8 mouse cellular contexts compared by ENCODE assay signal in genomic region chr5:106695141-106695540, GRCm38 (mm10). TPM values are rescaled to one million over a fixed set of nuclear protein-coding genes. Genes with fewer than 3 reads are reported as not detected.
DNase-seq lines count a peak whose midpoint lies in the region; ATAC-seq and TF ChIP-seq lines count a peak whose summit lies in the region.

No protein-coding gene starts in this region.

- DNase-seq in embryo, embryonic 10.5 days (ENCODE audit: low spot score) = peak; percentile 18
- DNase-seq in embryo, embryonic 10 days (ENCODE audit: low spot score) = no peak
- DNase-seq in spleen, adult 2 months (ENCODE audit: low read depth in 1 of 2, low spot score in 2 of 2) = no peak
- no peak for DNase-seq in spleen, postnatal 4 days (ENCODE audit: low spot score in 2 of 2)
- DNase-seq in limb, embryonic 14.5 days (ENCODE audit: low spot score) = no peak
- DNase-seq in spleen, adult 12 weeks (ENCODE audit: low spot score) = no peak
- DNase-seq in thymus, adult 18-20 months = no peak

- H3K4me3 ChIP-seq in spleen, adult 2 months (ENCODE audit: extremely low read depth, insufficient read depth, insufficient read length) = peak overlapping the region; percentile 78; the same call in 1 of the 2 replicates
- H3K4me3 ChIP-seq in limb, embryonic 14.5 days (replicated peaks; ENCODE audit: low read length) = peak overlapping the region; percentile 86
- H3K4me3 ChIP-seq in stomach, embryonic 15.5 days (replicated peaks) = peak overlapping the region; percentile 89

- no peak for TF ChIP-seq POLR2A in spleen, adult 2 months (IDR thresholded peaks at IDR 0.05; ENCODE audit: low read depth, low read length)
- no peak for TF ChIP-seq POLR2A in limb, embryonic 14.5 days (IDR thresholded peaks at IDR 0.05; ENCODE audit: borderline replicate concordance, extremely low read depth, insufficient read depth, insufficient read length)

- 38% methylated on average over 9 of the region's 9 CpGs for WGBS in spleen, adult 2 months
- 24% methylated on average over 9 of the region's 9 CpGs for WGBS in limb, embryonic 14.5 days
- 26% methylated on average over 9 of the region's 9 CpGs for WGBS in stomach, embryonic 15.5 days

- H3K27me3 ChIP-seq in spleen, adult 2 months (ENCODE audit: control insufficient read depth, insufficient read depth, low read length) = no peaks in the 10 kb centered on the region
- no peaks in the 10 kb centered on the region for H3K27me3 ChIP-seq in limb, embryonic 14.5 days (ENCODE audit: control insufficient read depth, insufficient read depth, low read length)
- no peaks in the 10 kb centered on the region for H3K27me3 ChIP-seq in stomach, embryonic 15.5 days (replicated peaks)

- H3K9me3 ChIP-seq in limb, embryonic 14.5 days (ENCODE audit: control insufficient read depth, low read length) = no peaks in the 10 kb centered on the region
- no peaks in the 10 kb centered on the region for H3K9me3 ChIP-seq in stomach, embryonic 15.5 days

- no peak for TF ChIP-seq CTCF in spleen, adult 2 months (IDR thresholded peaks at IDR 0.05; ENCODE audit: extremely low read depth, insufficient read depth, insufficient read length, insufficient replicate concordance)

- no peaks in the 10 kb centered on the region; the same call in 1 of the 2 replicates for H3K36me3 ChIP-seq in spleen, adult 2 months (ENCODE audit: control insufficient read depth, insufficient read depth, low read length)
- peaks cover 13% of the 10 kb centered on the region for H3K36me3 ChIP-seq in limb, embryonic 14.5 days (ENCODE audit: control insufficient read depth, insufficient read depth, low read length)
- peaks cover 2% of the 10 kb centered on the region; the same call in 1 of the 2 replicates for H3K36me3 ChIP-seq in stomach, embryonic 15.5 days

- no peaks in the 10 kb centered on the region; the same call in 1 of the 2 replicates for H3K4me1 ChIP-seq in spleen, adult 2 months (ENCODE audit: control insufficient read depth, insufficient read depth, insufficient read length)
- peaks cover 10% of the 10 kb centered on the region for H3K4me1 ChIP-seq in limb, embryonic 14.5 days (ENCODE audit: control insufficient read depth, insufficient read depth, low read length)
- peaks cover 12% of the 10 kb centered on the region for H3K4me1 ChIP-seq in stomach, embryonic 15.5 days

- H3K4me2 ChIP-seq in limb, embryonic 14.5 days (replicated peaks; ENCODE audit: low read depth, low read length, severe bottlenecking) = peak overlapping the region; percentile 50
- H3K4me2 ChIP-seq in stomach, embryonic 15.5 days = peak overlapping the region; percentile 73

- H3K27ac ChIP-seq in spleen, adult 2 months (ENCODE audit: insufficient read depth, low read length) = no peak overlapping the region
- H3K27ac ChIP-seq in limb, embryonic 14.5 days (replicated peaks; ENCODE audit: low read depth, low read length) = peak overlapping the region; percentile 99
- H3K27ac ChIP-seq in stomach, embryonic 15.5 days = peak overlapping the region; percentile 99; the same call in 1 of the 2 replicates

- H3K9ac ChIP-seq in limb, embryonic 14.5 days (ENCODE audit: low read depth, low read length, severe bottlenecking) = peak overlapping the region; percentile 98
- H3K9ac ChIP-seq in stomach, embryonic 15.5 days = peak overlapping the region; percentile 93; the same call in 1 of the 2 replicates

- no peak for ATAC-seq in limb, embryonic 14.5 days (ENCODE audit: low FRiP score, low read depth)
- no peak for ATAC-seq in stomach, embryonic 15.5 days (ENCODE audit: insufficient read depth, low FRiP score, low read depth)

RNA-seq across cellular contexts. Expression of gene Zfp644, which starts 1.9 kb away (rescaled TPM):
- 6.3 and 7.6 TPM in 2 replicates for polyA plus RNA-seq in spleen, adult 2 months (2012; rRNA removed)
- 38.9 and 39.2 TPM in 2 replicates for polyA plus RNA-seq in limb, embryonic 14.5 days (2012; rRNA removed)
- 85.4 and 96.9 TPM in 2 replicates for polyA plus RNA-seq in limb, embryonic 14.5 days (2014; fragmentation: Nextera tagmentation; extraction: Ambion mirVana)
- 51.9 and 54.2 TPM in 2 replicates for polyA plus RNA-seq in stomach, embryonic 15.5 days (2015; fragmentation: Nextera tagmentation; extraction: Ambion mirVana)
